Mouse (Mus musculus) cerebellum, postnatal 10 days (tissue): ENCODE measurements at regions not wholly inside any gene's neighbourhood (a gene's known extent, or its start where the extent isn't known, plus 50 kb on each side); places are given as distances from the start of the nearest gene placed in this dataset.
A peak's percentile ranks its signal among the peaks of the same experiment; 100 is the strongest.

Experiments used
- DNase-seq, 2 experiments: peaks; one replicate each; pipeline ENCODE4 v3.0.0; 2021; ENCODE audit warnings: mixed read lengths in 2 of 2

GRCm38 (mm10) chr10:50073185-50073980 is 284.8 kb upstream of the Grik2 start:
- DNase-seq: peak in 1 of 2 experiments; percentile 11

GRCm38 (mm10) chr10:50071857-50072256 is 283.3 kb upstream of the Grik2 start:
- DNase-seq: no peak

- peak; percentile 61 to 68 for DNase-seq
These were observed 274.8 kb upstream of the Grik2 start for GRCm38 (mm10) chr10:50063392-50063791.

- DNase-seq: peak; percentile 52 to 59
These were observed 274.1 kb upstream of the Grik2 start for GRCm38 (mm10) chr10:50062716-50063115.
